Mouse (Mus musculus) lung, adult 2 months (tissue): ENCODE results near the gene Slc2a9.

Source experiments
- CTCF ChIP-seq: fragments of 200-500 bp; IDR thresholded peaks from 2 replicates; pipeline ENCODE4 v1.5.1; 2011; ENCODE audit warnings: mild to moderate bottlenecking, low read length, control low read depth; ENCODE audit not compliant: insufficient read depth
- POLR2A ChIP-seq: fragments of 200-500 bp; IDR thresholded peaks from 2 replicates; pipeline ENCODE4 v1.6.1; 2011; ENCODE audit warnings: low read depth, mild to moderate bottlenecking, control low read depth, low read length, borderline replicate concordance; ENCODE audit errors: extremely low read depth

DNA sequence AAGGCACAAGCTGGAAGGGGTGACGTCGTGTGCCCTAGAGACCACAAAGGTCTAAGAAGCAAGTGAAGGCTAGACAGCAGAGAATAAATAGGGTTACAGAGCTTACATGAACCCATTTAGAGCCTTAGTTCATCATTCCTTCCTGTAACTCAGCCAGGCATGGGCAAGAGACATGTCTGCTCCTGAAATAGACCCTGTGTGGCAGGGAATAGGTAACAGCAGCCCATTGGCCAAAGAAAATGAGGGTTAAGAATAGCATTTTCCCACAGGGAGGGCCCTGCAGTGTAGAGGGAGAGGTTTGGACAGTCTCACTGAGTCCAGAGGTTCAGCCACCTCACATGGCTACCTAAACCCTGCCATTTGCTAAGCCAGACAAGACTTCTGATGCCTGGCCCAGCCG lies 38.8 kb upstream of the Slc2a9 start:
- TF ChIP-seq CTCF (no peak), POLR2A (no peak)
